Mouse (Mus musculus) forebrain, embryonic 10.5 days (tissue): ENCODE measurements around the gene Lrrc28. TPM values are rescaled to one million over a fixed set of nuclear protein-coding genes. Genes with fewer than 3 reads are reported as not detected.
A peak's percentile ranks its signal among the peaks of the same experiment; 100 is the strongest.

Experiments used
- DNase-seq: peaks from one replicate; pipeline ENCODE4 v3.0.0-alpha.2; 2017; ENCODE audit warnings: low spot score; ENCODE audit errors: extremely low spot score
- H3K27ac ChIP-seq: fragments of 300-500 bp; sonication (generic); 2 replicates; pipeline ENCODE4 v1.5.1; 2016; ENCODE audit warnings: mild to moderate bottlenecking
- H3K27me3 ChIP-seq: fragments of 300-500 bp; sonication (generic); 2 replicates; pipeline ENCODE4 v1.6.1; 2016; ENCODE audit warnings: mild to moderate bottlenecking; ENCODE audit not compliant: poor library complexity, severe bottlenecking
- H3K36me3 ChIP-seq: fragments of 300-500 bp; sonication (generic); replicated peaks from 2 replicates; pipeline ENCODE4 v1.6.1; 2016; ENCODE audit warnings: mild to moderate bottlenecking, moderate library complexity
- H3K4me1 ChIP-seq: fragments of 300-500 bp; sonication (generic); 2 replicates; pipeline ENCODE4 v1.6.1; 2016
- H3K4me3 ChIP-seq: fragments of 300-500 bp; sonication (generic); 2 replicates; pipeline ENCODE4 v1.5.1; 2016; ENCODE audit warnings: mild to moderate bottlenecking, moderate library complexity
- H3K9me3 ChIP-seq: fragments of 300-500 bp; sonication (generic); 2 replicates; pipeline ENCODE4 v1.6.1; 2016; ENCODE audit warnings: mild to moderate bottlenecking, moderate library complexity
- WGBS: fragments of 180-500 bp; shearing (Covaris S2); methylation state at CpG from one replicate; pipeline ENCODE4 v1.1.7; 2016; 5-methylcytosine and 5-hydroxymethylcytosine counted together
- polyA plus RNA-seq: library from polyadenylated mRNA; unstranded; fragments of >200 nt; fragmentation: Nextera tagmentation; extraction: Ambion mirVana; gene quantifications from 2 replicates; pipeline ENCODE4 v1.2.1, GENCODE M21; 2016

Lrrc28 gene
- polyA plus RNA-seq, 1 experiment from 2014 or later: 16.7 TPM

DNA sequence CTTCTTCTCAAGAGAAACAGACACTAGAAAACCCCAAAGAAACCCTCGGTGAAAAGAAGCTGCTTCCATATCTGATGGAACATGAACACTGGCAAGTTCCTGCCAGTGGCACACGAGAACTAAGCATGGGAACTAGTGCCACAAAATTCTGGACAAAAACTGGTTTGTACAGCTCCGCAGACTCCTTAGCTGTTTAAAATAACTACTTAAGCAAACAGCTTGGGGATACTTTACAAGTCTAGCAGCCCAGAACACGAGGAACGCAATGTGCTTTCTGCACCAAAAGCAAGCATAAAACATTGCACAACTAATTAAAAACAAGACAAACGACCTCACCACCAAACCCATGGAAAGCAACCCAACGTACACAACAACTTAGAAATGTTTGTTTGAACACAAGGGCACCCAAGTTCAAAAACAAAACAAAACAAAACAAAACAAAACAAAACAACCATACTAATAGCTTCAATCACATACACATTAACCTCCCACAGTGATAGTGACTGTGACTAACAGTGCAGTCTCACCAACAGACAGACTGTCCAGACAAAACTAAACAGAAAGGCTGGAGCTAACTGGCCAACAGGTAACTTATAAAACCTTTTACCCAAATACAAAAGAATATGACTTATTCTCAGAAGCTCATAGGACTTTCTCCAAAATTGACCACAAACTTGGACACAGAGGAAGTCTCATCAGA lies 66.1 kb downstream of the Lrrc28 start:
- Histone ChIP-seq H3K4me3 (no peak overlapping the region), H3K27me3 (no peaks in the 10 kb centered on the region)
- WGBS: 86% methylated on average over 7 of the region's 7 CpGs

DNA sequence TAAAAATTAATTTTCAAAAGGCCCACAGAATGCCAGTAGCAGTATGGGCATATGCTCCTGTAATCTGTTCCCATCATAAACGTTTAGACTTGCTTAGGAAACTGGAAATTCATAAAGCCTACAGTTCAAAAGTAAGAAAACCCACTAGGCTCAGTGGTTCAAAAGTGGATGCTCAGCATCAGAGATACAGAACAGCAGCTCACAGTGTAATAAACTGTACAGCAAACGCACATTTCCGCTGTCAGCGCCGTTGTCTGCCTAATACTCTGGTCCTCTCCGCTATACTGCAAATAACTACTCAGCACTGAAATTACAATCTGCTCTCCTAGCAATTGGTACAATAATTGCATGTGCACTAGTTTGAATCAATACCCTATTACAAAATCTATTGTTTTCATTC lies 67.0 kb downstream of the Lrrc28 start:
- H3K36me3 ChIP-seq: no peaks in the 10 kb centered on the region
- 90% methylated on average over 6 of the region's 6 CpGs for WGBS
- H3K27ac ChIP-seq: no peak overlapping the region
- no peaks in the 10 kb centered on the region for H3K27me3 ChIP-seq
- no peaks in the 10 kb centered on the region for H3K4me1 ChIP-seq
- H3K9me3 ChIP-seq: no peaks in the 10 kb centered on the region
- H3K4me3 ChIP-seq: no peak overlapping the region
- no peak for DNase-seq

More for the DNA sequence above, 66.1 kb downstream of the Lrrc28 start:
- Histone ChIP-seq H3K9me3 (no peaks in the 10 kb centered on the region), H3K36me3 (no peaks in the 10 kb centered on the region), H3K27ac (no peak overlapping the region), H3K4me1 (no peaks in the 10 kb centered on the region)
- no peak for DNase-seq

DNA sequence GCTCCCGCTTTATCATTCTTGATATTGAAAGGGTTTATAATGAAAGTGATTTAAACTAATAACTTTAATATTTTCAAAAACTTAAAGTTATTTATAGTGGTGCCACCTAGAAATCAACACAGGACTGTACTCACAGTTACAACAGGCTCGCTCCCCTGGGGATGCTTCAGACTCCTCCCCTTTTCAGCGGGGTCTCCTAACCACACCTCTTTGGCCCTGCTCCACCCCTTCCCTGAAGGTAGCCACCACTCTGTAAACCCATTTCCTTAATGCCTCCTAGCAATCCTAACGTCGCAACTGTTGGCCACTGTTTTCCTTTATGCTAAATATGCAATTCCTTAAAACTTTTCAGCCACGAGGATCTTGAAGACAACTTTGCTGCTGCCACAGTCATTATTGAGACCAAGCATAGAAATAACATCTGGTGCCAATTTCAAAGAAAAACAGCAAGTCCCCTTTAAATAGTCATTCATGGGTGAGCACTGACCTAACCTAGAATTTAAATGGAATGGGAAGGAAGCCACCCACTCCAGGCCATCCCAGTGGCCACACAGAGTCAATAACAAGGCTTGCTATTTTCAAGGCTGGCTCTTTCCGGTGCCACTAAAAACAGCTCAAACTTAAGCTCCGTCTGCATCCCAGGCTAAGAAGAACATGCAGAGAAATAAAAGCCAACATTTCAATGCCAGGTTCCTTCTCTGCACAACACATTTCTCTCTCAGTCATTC lies 78.4 kb downstream of the Lrrc28 start:
- no peaks in the 10 kb centered on the region for H3K9me3 ChIP-seq
- peaks cover 10% of the 10 kb centered on the region; the same call in 1 of the 2 replicates for H3K4me1 ChIP-seq
- 61% methylated on average over 8 of the region's 8 CpGs for WGBS
- no peaks in the 10 kb centered on the region for H3K36me3 ChIP-seq
- no peaks in the 10 kb centered on the region for H3K27me3 ChIP-seq
- no peak overlapping the region for H3K4me3 ChIP-seq
- peak; percentile 13 for DNase-seq
- H3K27ac ChIP-seq: no peak overlapping the region

GRCm38 (mm10) chr7:67565132-67565531 lies 79.9 kb downstream of the Lrrc28 start:
- H3K27ac ChIP-seq: no peak overlapping the region
- H3K4me1 ChIP-seq: peaks cover 10% of the 10 kb centered on the region; the same call in 1 of the 2 replicates
- H3K36me3 ChIP-seq: no peaks in the 10 kb centered on the region
- WGBS: 77% methylated on average over 1 of the region's 1 CpGs
- no peak overlapping the region for H3K4me3 ChIP-seq
- DNase-seq: no peak
- no peaks in the 10 kb centered on the region for H3K9me3 ChIP-seq
- H3K27me3 ChIP-seq: no peaks in the 10 kb centered on the region

GRCm38 (mm10) chr7:67562176-67562575 lies 82.9 kb downstream of the Lrrc28 start:
- H3K4me1 ChIP-seq: peaks cover 10% of the 10 kb centered on the region; the same call in 1 of the 2 replicates
- H3K4me3 ChIP-seq: no peak overlapping the region
- H3K27ac ChIP-seq: 0 out of 2 replicates have a peak overlapping the region, but pooled peaks have one; percentile 25
- DNase-seq: no peak
- no peaks in the 10 kb centered on the region for H3K9me3 ChIP-seq
- WGBS: 65% methylated on average over 12 of the region's 12 CpGs
- no peaks in the 10 kb centered on the region for H3K27me3 ChIP-seq
- H3K36me3 ChIP-seq: no peaks in the 10 kb centered on the region

DNA sequence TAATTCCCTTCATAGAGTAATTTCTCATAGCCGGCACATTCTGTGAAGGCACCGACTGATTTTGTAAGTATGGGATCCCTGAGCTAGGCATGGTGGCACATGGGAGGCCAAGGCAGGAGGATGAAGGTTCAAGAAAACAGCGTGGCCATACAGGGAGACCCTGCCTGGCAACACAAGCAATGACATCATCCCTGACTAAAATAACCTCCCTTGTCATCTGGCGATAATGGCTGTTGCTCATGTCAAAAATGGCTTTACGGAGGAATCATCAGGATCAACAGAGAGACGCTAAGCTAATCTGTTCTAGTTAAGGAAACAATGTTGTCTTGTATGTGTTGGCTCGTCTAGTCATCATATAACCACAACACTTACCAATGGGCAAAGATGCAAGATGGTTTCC lies 85.6 kb downstream of the Lrrc28 start:
- Histone ChIP-seq H3K27ac (no peak overlapping the region), H3K9me3 (no peaks in the 10 kb centered on the region), H3K36me3 (no peaks in the 10 kb centered on the region), H3K4me1 (peaks cover 5% of the 10 kb centered on the region; the same call in 1 of the 2 replicates), H3K4me3 (no peak overlapping the region), H3K27me3 (no peaks in the 10 kb centered on the region)
- WGBS: 95% methylated on average over 7 of the region's 7 CpGs
- DNase-seq: no peak

GRCm38 (mm10) chr7:67558230-67558629 lies 86.8 kb downstream of the Lrrc28 start:
- H3K27ac ChIP-seq: no peak overlapping the region
- H3K27me3 ChIP-seq: no peaks in the 10 kb centered on the region
- no peaks in the 10 kb centered on the region for H3K36me3 ChIP-seq
- H3K4me1 ChIP-seq: peaks cover 5% of the 10 kb centered on the region; the same call in 1 of the 2 replicates
- DNase-seq: no peak
- H3K9me3 ChIP-seq: no peaks in the 10 kb centered on the region
- H3K4me3 ChIP-seq: no peak overlapping the region
- WGBS: 91% methylated on average over 5 of the region's 5 CpGs

GRCm38 (mm10) chr7:67554863-67555262 lies 90.2 kb downstream of the Lrrc28 start:
- WGBS: 88% methylated on average over 2 of the region's 2 CpGs
- Histone ChIP-seq H3K27ac (no peak overlapping the region), H3K27me3 (no peaks in the 10 kb centered on the region), H3K36me3 (no peaks in the 10 kb centered on the region), H3K4me3 (no peak overlapping the region), H3K9me3 (no peaks in the 10 kb centered on the region), H3K4me1 (no peaks in the 10 kb centered on the region)
- DNase-seq: no peak

- no peak overlapping the region for H3K4me3 ChIP-seq
- no peaks in the 10 kb centered on the region for H3K4me1 ChIP-seq
- DNase-seq: no peak
- H3K27me3 ChIP-seq: no peaks in the 10 kb centered on the region
- H3K36me3 ChIP-seq: no peaks in the 10 kb centered on the region
- 94% methylated on average over 2 of the region's 2 CpGs for WGBS
- H3K9me3 ChIP-seq: no peaks in the 10 kb centered on the region
- no peak overlapping the region for H3K27ac ChIP-seq
Measured at GRCm38 (mm10) chr7:67551242-67551641, 93.8 kb downstream of the Lrrc28 start.

DNA sequence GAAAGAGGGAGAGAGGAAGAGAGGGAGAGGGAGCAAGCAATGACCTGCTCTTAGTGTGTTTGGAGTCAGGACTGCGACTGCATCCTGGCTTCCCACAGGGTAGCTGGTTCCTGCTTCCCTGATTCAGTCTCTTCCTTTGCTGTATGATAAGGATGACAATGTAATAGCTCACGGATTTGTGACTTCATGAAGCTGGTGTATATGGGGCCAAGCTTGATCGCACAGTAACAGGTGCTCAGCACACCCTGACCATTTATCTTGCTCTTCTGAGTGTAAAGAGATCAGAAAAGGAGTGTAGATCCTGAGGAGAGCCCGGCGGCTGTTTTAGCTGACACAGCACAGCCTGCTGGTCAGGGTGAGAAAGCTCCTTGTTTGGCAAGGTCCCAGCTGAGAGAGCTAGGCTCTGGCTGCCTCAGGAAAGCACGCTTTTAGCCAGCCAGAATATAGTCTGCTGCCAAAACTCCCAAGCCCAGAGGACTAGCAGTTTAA lies 96.0 kb downstream of the Lrrc28 start:
- no peaks in the 10 kb centered on the region for H3K4me1 ChIP-seq
- H3K27ac ChIP-seq: no peak overlapping the region
- H3K4me3 ChIP-seq: no peak overlapping the region
- no peaks in the 10 kb centered on the region for H3K9me3 ChIP-seq
- peak; percentile 36 for DNase-seq
- no peaks in the 10 kb centered on the region for H3K36me3 ChIP-seq
- H3K27me3 ChIP-seq: no peaks in the 10 kb centered on the region
- 42% methylated on average over 6 of the region's 6 CpGs for WGBS

GRCm38 (mm10) chr7:67548599-67549041 lies 96.4 kb downstream of the Lrrc28 start:
- Histone ChIP-seq H3K27ac (no peak overlapping the region), H3K4me3 (no peak overlapping the region), H3K36me3 (no peaks in the 10 kb centered on the region), H3K9me3 (no peaks in the 10 kb centered on the region), H3K4me1 (peaks cover 2% of the 10 kb centered on the region), H3K27me3 (no peaks in the 10 kb centered on the region)
- WGBS: 83% methylated on average over 6 of the region's 6 CpGs
- no peak for DNase-seq

DNA sequence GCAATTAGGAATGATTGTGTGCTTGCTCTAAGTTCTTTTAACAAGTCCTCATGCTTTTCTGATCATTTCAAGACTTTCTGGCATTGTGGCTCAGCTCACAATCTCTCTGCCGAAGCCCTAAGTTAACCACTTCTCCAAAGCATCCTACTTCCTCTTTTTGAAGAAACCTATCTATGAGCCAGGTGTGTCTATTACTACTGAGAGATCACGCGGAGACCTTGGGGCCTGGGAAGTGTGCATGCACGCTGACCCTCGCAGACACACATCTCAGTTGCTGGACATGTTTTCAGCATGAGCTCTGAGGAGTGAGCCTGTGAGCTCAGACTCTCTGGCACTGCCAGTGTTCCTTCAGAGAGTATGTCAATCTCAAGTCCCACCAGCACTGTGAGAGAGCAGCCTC lies 98.8 kb downstream of the Lrrc28 start:
- 95% methylated on average over 5 of the region's 5 CpGs for WGBS
- H3K27me3 ChIP-seq: no peaks in the 10 kb centered on the region
- no peak overlapping the region for H3K4me3 ChIP-seq
- H3K4me1 ChIP-seq: peaks cover 12% of the 10 kb centered on the region
- no peaks in the 10 kb centered on the region for H3K36me3 ChIP-seq
- no peaks in the 10 kb centered on the region for H3K9me3 ChIP-seq
- DNase-seq: no peak
- H3K27ac ChIP-seq: no peak overlapping the region

GRCm38 (mm10) chr7:67544586-67544985 lies 100.5 kb downstream of the Lrrc28 start:
- no peaks in the 10 kb centered on the region for H3K27me3 ChIP-seq
- no peak overlapping the region for H3K27ac ChIP-seq
- H3K4me3 ChIP-seq: no peak overlapping the region
- H3K4me1 ChIP-seq: peaks cover 12% of the 10 kb centered on the region
- no peaks in the 10 kb centered on the region for H3K9me3 ChIP-seq
- no peak for DNase-seq
- H3K36me3 ChIP-seq: no peaks in the 10 kb centered on the region
